Mouse (Mus musculus) gastrocnemius, postnatal 14 days (tissue): ENCODE data around the gene Oxsm. TPM values are rescaled to one million over a fixed set of nuclear protein-coding genes. Genes with fewer than 3 reads are reported as not detected.

Experiments used
- total RNA-seq, 2 experiments: library from RNA; stranded (reverse); gene quantifications; 2 replicates each; pipeline ENCODE4 v1.2.3; 2021

The Oxsm gene
- total RNA-seq, 2 experiments from 2014 or later = 10.1 to 12.1 TPM

Other genes with a start within 250 kb of the Oxsm start
- 10 to 100 TPM; 40.5 to 44.1 TPM for gene Ngly1, start 528 bp downstream of the Oxsm start, total RNA-seq
- 10 to 100 TPM; 38.9 to 50.6 TPM for gene Top2b, start 115.4 kb upstream of the Oxsm start, total RNA-seq